Mouse (Mus musculus) inflammation-experienced regulatory T-cells, adult 6 months (primary cell): ENCODE data around the gene Rps5. TPM values are rescaled to one million over a fixed set of nuclear protein-coding genes. Genes with fewer than 3 reads are reported as not detected.

ENCODE experiments used
- ATAC-seq: one replicate; pipeline ENCODE4 v1.8.0; 2017
- polyA plus RNA-seq, 3 experiments: library from polyadenylated mRNA; unstranded; fragments of 100-300 nt; shearing (Covaris generic); gene quantifications; one replicate each; pipeline ENCODE4 v1.2.1; 2017

Gene Rps5
- polyA plus RNA-seq, 3 experiments from 2014 or later = 1,828 to 3,143 (median 2,832) TPM

- ATAC-seq = no peak
Measured at GRCm38 (mm10) chr7:12927693-12928589, 5.9 kb downstream of the Rps5 start.

- ATAC-seq = no peak
Measured at GRCm38 (mm10) chr7:12933615-12934140, 11.6 kb downstream of the Rps5 start.

GRCm38 (mm10) chr7:12934808-12935207 is 12.7 kb downstream of the Rps5 start:
- ATAC-seq = no peak

- ATAC-seq = peak; percentile 56
Measured at GRCm38 (mm10) chr7:12937254-12937803, 15.2 kb downstream of the Rps5 start.

GRCm38 (mm10) chr7:12940599-12940998 is 18.5 kb downstream of the Rps5 start:
- ATAC-seq = no peak

- ATAC-seq = peak; percentile 72
Measured at GRCm38 (mm10) chr7:12943488-12943887, 21.4 kb downstream of the Rps5 start.

- peak; percentile 98 for ATAC-seq
Measured at GRCm38 (mm10) chr7:12949032-12949871, 27.2 kb downstream of the Rps5 start.

GRCm38 (mm10) chr7:12949872-12950229 is 27.8 kb downstream of the Rps5 start:
- ATAC-seq = peak; percentile 23

GRCm38 (mm10) chr7:12954896-12955295 is 32.8 kb downstream of the Rps5 start:
- ATAC-seq = no peak

GRCm38 (mm10) chr7:12957511-12957910 is 35.4 kb downstream of the Rps5 start:
- ATAC-seq = no peak

- no peak for ATAC-seq
Measured at GRCm38 (mm10) chr7:12958948-12959347, 36.9 kb downstream of the Rps5 start.

GRCm38 (mm10) chr7:12959718-12960117 is 37.6 kb downstream of the Rps5 start:
- no peak for ATAC-seq

GRCm38 (mm10) chr7:12961511-12962141 is 39.5 kb downstream of the Rps5 start:
- peak; percentile 74 for ATAC-seq

- peak; percentile 83 for ATAC-seq
Measured at GRCm38 (mm10) chr7:12965678-12966091, 43.6 kb downstream of the Rps5 start, which contains the start of gene Zfp324. Gene Zfp324, plus strand, starts transcription at chr7:12965838.

- peak; percentile 27 for ATAC-seq
Measured at GRCm38 (mm10) chr7:12966104-12966845, 44.2 kb downstream of the Rps5 start.

- ATAC-seq = no peak
Measured at GRCm38 (mm10) chr7:12970906-12971305, 48.8 kb downstream of the Rps5 start.

Other genes with a start within 250 kb of the Rps5 start
- gene Vmn2r55, start 237.3 kb upstream of the Rps5 start, polyA plus RNA-seq = not detected
- gene Vmn2r56, start 187.3 kb upstream of the Rps5 start, polyA plus RNA-seq = under 1 TPM in 1 of 3 experiments, not detected in 2; 0.12 TPM
- gene Zscan18, start 118.7 kb upstream of the Rps5 start, polyA plus RNA-seq = 1 to 10 TPM in 2 of 3 experiments, under 1 TPM in 1; 0.63 to 1.3 (median 1.1) TPM
- gene Zfp329, start 103.4 kb upstream of the Rps5 start, polyA plus RNA-seq = 10 to 100 TPM; 13.5 to 25.4 (median 19.3) TPM
- 10 to 100 TPM; 62.9 to 99.3 (median 85.2) TPM for gene Zfp110, start 87.5 kb upstream of the Rps5 start, polyA plus RNA-seq
- gene Zfp128, start 41.1 kb upstream of the Rps5 start, polyA plus RNA-seq = 1 to 10 TPM; 1.1 to 1.6 (median 1.6) TPM
- 10 to 100 TPM; 10.5 to 11.0 (median 10.6) TPM for gene Zscan22, start 24.5 kb upstream of the Rps5 start, polyA plus RNA-seq
- gene Rnf225, start 5.1 kb downstream of the Rps5 start, polyA plus RNA-seq = under 1 TPM in 2 of 3 experiments, not detected in 1; 0.11 to 0.28 TPM
- gene Zfp324, start 43.5 kb downstream of the Rps5 start, polyA plus RNA-seq = 1 to 10 TPM; 1.8 to 3.6 (median 2.6) TPM
- 1 to 10 TPM; 2.7 to 5.9 (median 4.1) TPM for gene Zfp446, start 55.6 kb downstream of the Rps5 start, polyA plus RNA-seq
- gene Slc27a5, start 75.9 kb downstream of the Rps5 start, polyA plus RNA-seq = 1 to 10 TPM in 1 of 3 experiments, under 1 TPM in 2; 0.41 to 1.2 (median 0.64) TPM
- 10 to 100 TPM; 42.1 to 76.8 (median 57.0) TPM for gene Trim28, start 76.8 kb downstream of the Rps5 start, polyA plus RNA-seq
- gene Zbtb45, start 87.7 kb downstream of the Rps5 start, polyA plus RNA-seq = 1 to 10 TPM; 5.4 to 8.0 (median 6.5) TPM
- gene Chmp2a, start 112.5 kb downstream of the Rps5 start, polyA plus RNA-seq = 100 to 1,000 TPM; 296 to 343 (median 309) TPM
- 10 to 100 TPM; 14.9 to 21.8 (median 16.4) TPM for gene Ube2m, start 116.0 kb downstream of the Rps5 start, polyA plus RNA-seq
- gene Mzf1, start 132.5 kb downstream of the Rps5 start, polyA plus RNA-seq = under 1 TPM; 0.18 to 0.35 (median 0.20) TPM
- gene Vmn1r85, start 172.9 kb downstream of the Rps5 start, polyA plus RNA-seq = not detected
- gene Vmn1r86, start 197.6 kb downstream of the Rps5 start, polyA plus RNA-seq = under 1 TPM in 1 of 3 experiments, not detected in 2; 0.05 TPM
- under 1 TPM in 1 of 3 experiments, not detected in 2; 0.15 TPM for gene Vmn1r87, start 217.9 kb downstream of the Rps5 start, polyA plus RNA-seq
- gene Vmn1r88, start 237.3 kb downstream of the Rps5 start, polyA plus RNA-seq = under 1 TPM; 0.04 to 0.07 (median 0.05) TPM